Mouse (Mus musculus): ENCODE results near the gene Neurl4. TPM values are rescaled to one million over a fixed set of nuclear protein-coding genes. Genes with fewer than 3 reads are reported as not detected.
"Not testable (repeated sequence)": the region's sequence is repeated elsewhere in the genome, so short reads cannot be mapped to it uniquely, and the experiment has no call there.

The Neurl4 gene
- polyA plus RNA-seq, 1 experiment: 23.9 TPM

GRCm38 (mm10) chr11:69912716-69913530 is 12.1 kb downstream of the Neurl4 start:
- peaks cover 9% of the 10 kb centered on the region for H3K4me1 ChIP-seq (ENCODE audit: control insufficient read depth, insufficient read depth, insufficient read length, low read length)
- no peaks in the 10 kb centered on the region for H3K27me3 ChIP-seq (ENCODE audit: control insufficient read depth, insufficient read depth, low read length)
- H3K4me3 ChIP-seq (ENCODE audit: low read depth, low read length): peak overlapping the region; percentile 92
- H3K27ac ChIP-seq (ENCODE audit: insufficient read depth, low read depth, low read length): no peak overlapping the region
- whole genome bisulfite sequencing: 73% methylated on average over 15 of the region's 15 CpGs
- H3K36me3 ChIP-seq (ENCODE audit: control insufficient read depth, insufficient read depth, low read length): peaks cover 67% of the 10 kb centered on the region
- no peak for TF ChIP-seq CTCF (IDR thresholded peaks at IDR 0.05; ENCODE audit: extremely low read depth, insufficient read length, insufficient replicate concordance, low read depth, low read length)
- TF ChIP-seq POLR2A (IDR thresholded peaks at IDR 0.05; ENCODE audit: low read depth, low read length): no peak

GRCm38 (mm10) chr11:69913554-69914371 is 12.9 kb downstream of the Neurl4 start, which contains the start of gene Gps2:
TSS of gene Gps2 (plus strand) at chr11:69913888.
- peaks cover 67% of the 10 kb centered on the region for H3K36me3 ChIP-seq (ENCODE audit: control insufficient read depth, insufficient read depth, low read length)
- TF ChIP-seq CTCF (IDR thresholded peaks at IDR 0.05; ENCODE audit: extremely low read depth, insufficient read length, insufficient replicate concordance, low read depth, low read length) (no peak), POLR2A (IDR thresholded peaks at IDR 0.05; ENCODE audit: low read depth, low read length) (peak; percentile 55; the same call in 1 of the 2 replicates)
- H3K4me3 ChIP-seq (ENCODE audit: low read depth, low read length): peak within 1 kb of the TSS; percentile 92
- H3K27ac ChIP-seq (ENCODE audit: insufficient read depth, low read depth, low read length): peak within 1 kb of the TSS; percentile 51
- no peaks in the 10 kb centered on the region for H3K27me3 ChIP-seq (ENCODE audit: control insufficient read depth, insufficient read depth, low read length)
- WGBS: 1% methylated on average over 61 of the region's 61 CpGs
- H3K4me1 ChIP-seq (ENCODE audit: control insufficient read depth, insufficient read depth, insufficient read length, low read length): peaks cover 9% of the 10 kb centered on the region

GRCm38 (mm10) chr11:69914372-69914764 is 13.5 kb downstream of the Neurl4 start:
- peaks cover 14% of the 10 kb centered on the region for H3K4me1 ChIP-seq (ENCODE audit: control insufficient read depth, insufficient read depth, insufficient read length, low read length)
- H3K36me3 ChIP-seq (ENCODE audit: control insufficient read depth, insufficient read depth, low read length): peaks cover 63% of the 10 kb centered on the region
- peak overlapping the region; percentile 92 for H3K4me3 ChIP-seq (ENCODE audit: low read depth, low read length)
- H3K27ac ChIP-seq (ENCODE audit: insufficient read depth, low read depth, low read length): peak overlapping the region; percentile 51
- TF ChIP-seq POLR2A (IDR thresholded peaks at IDR 0.05; ENCODE audit: low read depth, low read length) (no peak), CTCF (IDR thresholded peaks at IDR 0.05; ENCODE audit: extremely low read depth, insufficient read length, insufficient replicate concordance, low read depth, low read length) (no peak)
- no peaks in the 10 kb centered on the region for H3K27me3 ChIP-seq (ENCODE audit: control insufficient read depth, insufficient read depth, low read length)
- 2% methylated on average over 17 of the region's 17 CpGs for WGBS

GRCm38 (mm10) chr11:69914917-69915430 is 14.1 kb downstream of the Neurl4 start:
- Histone ChIP-seq H3K27me3 (ENCODE audit: control insufficient read depth, insufficient read depth, low read length) (no peaks in the 10 kb centered on the region), H3K36me3 (ENCODE audit: control insufficient read depth, insufficient read depth, low read length) (peaks cover 58% of the 10 kb centered on the region), H3K4me1 (ENCODE audit: control insufficient read depth, insufficient read depth, insufficient read length, low read length) (peaks cover 14% of the 10 kb centered on the region), H3K27ac (ENCODE audit: insufficient read depth, low read depth, low read length) (no peak overlapping the region), H3K4me3 (ENCODE audit: low read depth, low read length) (peak overlapping the region; percentile 92; the same call in 1 of the 2 replicates)
- WGBS: 31% methylated on average over 9 of the region's 9 CpGs
- TF ChIP-seq POLR2A (IDR thresholded peaks at IDR 0.05; ENCODE audit: low read depth, low read length) (no peak), CTCF (IDR thresholded peaks at IDR 0.05; ENCODE audit: extremely low read depth, insufficient read length, insufficient replicate concordance, low read depth, low read length) (no peak)

- no peak overlapping the region for H3K27ac ChIP-seq (ENCODE audit: insufficient read depth, low read depth, low read length)
- no peak overlapping the region for H3K4me3 ChIP-seq (ENCODE audit: low read depth, low read length)
- TF ChIP-seq POLR2A (IDR thresholded peaks at IDR 0.05; ENCODE audit: low read depth, low read length) (no peak), CTCF (IDR thresholded peaks at IDR 0.05; ENCODE audit: extremely low read depth, insufficient read length, insufficient replicate concordance, low read depth, low read length) (peak; percentile 12; the same call in 1 of the 2 replicates)
- no peaks in the 10 kb centered on the region for H3K27me3 ChIP-seq (ENCODE audit: control insufficient read depth, insufficient read depth, low read length)
- peaks cover 50% of the 10 kb centered on the region for H3K36me3 ChIP-seq (ENCODE audit: control insufficient read depth, insufficient read depth, low read length)
- H3K4me1 ChIP-seq (ENCODE audit: control insufficient read depth, insufficient read depth, insufficient read length, low read length): peaks cover 14% of the 10 kb centered on the region
- WGBS: 42% methylated on average over 5 of the region's 5 CpGs
Observed at GRCm38 (mm10) chr11:69915667-69916627, 15.1 kb downstream of the Neurl4 start.

GRCm38 (mm10) chr11:69916652-69917378 is 15.9 kb downstream of the Neurl4 start:
- Histone ChIP-seq H3K4me1 (ENCODE audit: control insufficient read depth, insufficient read depth, insufficient read length, low read length) (peaks cover 14% of the 10 kb centered on the region), H3K36me3 (ENCODE audit: control insufficient read depth, insufficient read depth, low read length) (peaks cover 41% of the 10 kb centered on the region)
- H3K27me3 ChIP-seq (ENCODE audit: control insufficient read depth, insufficient read depth, low read length); H3K27ac ChIP-seq (ENCODE audit: insufficient read depth, low read depth, low read length); H3K4me3 ChIP-seq (ENCODE audit: low read depth, low read length): not testable (repeated sequence)
- WGBS: 61% methylated on average over 7 of the region's 7 CpGs

Measured in small intestine, adult 2 months (tissue).